Mouse (Mus musculus) splenic B cell, adult 2 months (primary cell): ENCODE results near the gene Gstm3.

Source experiments
- DNase-seq: peaks from one replicate; pipeline ENCODE4 v3.0.0-alpha.2; 2011; ENCODE audit warnings: low read depth, low spot score
- H3K27me3 ChIP-seq: 2 replicates; pipeline ENCODE4 v1.6.1; 2012; ENCODE audit warnings: mild to moderate bottlenecking, low read length, moderate library complexity, mixed read lengths; ENCODE audit not compliant: control insufficient read depth, poor library complexity, insufficient read depth, severe bottlenecking
- H3K36me3 ChIP-seq: 2 replicates; pipeline ENCODE4 v1.6.1; 2012; ENCODE audit warnings: mild to moderate bottlenecking, low read length, moderate library complexity, mixed read lengths; ENCODE audit not compliant: control insufficient read depth, poor library complexity, insufficient read depth, severe bottlenecking

Gene Gstm3

DNA sequence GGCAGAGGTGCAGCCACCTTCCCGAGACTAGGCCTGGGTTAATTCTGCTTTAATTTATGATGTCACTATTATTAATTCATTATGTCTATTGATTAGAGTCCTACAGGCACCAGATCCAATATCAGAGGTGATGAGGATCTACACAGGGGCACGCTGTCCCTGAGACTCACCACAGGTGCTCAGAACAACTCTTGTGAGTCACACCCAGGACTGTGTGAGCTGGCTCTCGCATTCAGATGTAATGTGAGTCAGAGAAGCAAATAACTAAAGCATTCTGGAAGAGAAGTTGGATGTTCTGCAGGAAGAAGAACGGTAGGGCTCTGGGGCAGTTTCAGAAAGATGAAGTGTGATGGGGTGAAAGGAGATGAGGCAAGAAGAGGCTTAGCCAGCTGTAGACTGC, 39.8 kb downstream of the Gstm3 start:
- Histone ChIP-seq H3K27me3 (no peaks in the 10 kb centered on the region), H3K36me3 (no peaks in the 10 kb centered on the region)
- DNase-seq: no peak

DNA sequence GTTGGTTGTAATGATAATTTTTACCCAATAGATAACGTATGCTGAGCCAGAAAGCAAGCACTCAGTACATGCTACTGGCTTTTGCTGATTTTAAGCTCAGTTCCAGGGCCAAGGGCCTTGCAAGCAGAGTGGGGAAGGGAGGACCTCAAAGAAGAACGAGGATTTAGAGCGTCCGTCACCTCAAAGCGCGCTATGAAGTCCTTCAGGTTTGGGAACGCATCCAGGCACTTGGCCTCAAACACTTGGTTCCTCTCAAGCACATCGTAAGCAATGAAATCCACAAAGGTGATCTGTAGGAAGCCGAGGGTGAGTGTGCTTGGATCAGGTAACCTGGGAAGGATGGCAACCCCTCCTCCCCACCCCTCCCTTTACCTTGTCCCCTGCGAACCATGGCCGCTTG, 40.4 kb downstream of the Gstm3 start:
- Histone ChIP-seq H3K36me3 (no peaks in the 10 kb centered on the region), H3K27me3 (no peaks in the 10 kb centered on the region)
- no peak for DNase-seq

DNA sequence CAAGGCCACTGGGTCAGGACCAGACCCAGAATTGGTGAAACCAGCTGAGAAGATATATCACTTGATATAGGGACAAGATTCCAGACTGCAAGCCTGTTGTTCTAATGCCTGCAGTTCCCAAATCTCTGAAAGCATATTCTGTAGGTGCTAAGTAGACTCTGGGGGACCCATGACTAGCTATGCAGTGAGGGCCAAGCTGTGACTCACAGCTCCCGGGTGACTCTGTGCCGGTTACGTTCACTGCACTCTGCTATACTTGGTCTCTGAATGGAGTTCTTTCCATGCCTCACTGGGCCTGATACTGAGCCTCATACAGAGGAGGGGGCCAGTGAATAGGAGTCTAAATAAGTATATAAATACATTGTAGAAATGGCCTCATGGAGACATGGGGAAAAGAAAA, 41.2 kb downstream of the Gstm3 start:
- no peaks in the 10 kb centered on the region for H3K27me3 ChIP-seq
- H3K36me3 ChIP-seq: no peaks in the 10 kb centered on the region
- no peak for DNase-seq

DNA sequence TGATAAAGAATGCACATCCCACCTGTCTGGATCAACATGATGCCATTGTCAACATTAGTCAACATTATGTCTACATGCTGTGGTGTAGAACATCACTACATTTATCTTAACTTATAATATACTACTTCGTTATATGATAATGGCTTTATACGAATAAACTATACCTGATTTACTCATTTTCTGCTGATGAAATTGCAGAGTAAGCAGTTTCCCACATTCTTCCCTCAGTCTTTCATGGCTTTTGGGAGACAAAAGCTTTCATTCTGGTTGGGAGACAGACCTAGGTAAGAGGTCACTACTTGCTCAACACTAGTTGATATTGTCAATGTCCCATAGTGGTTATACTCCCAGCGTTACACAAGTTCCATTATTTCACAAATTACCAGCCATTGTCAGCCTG, 43.7 kb downstream of the Gstm3 start:
- H3K27me3 ChIP-seq: no peaks in the 10 kb centered on the region
- no peaks in the 10 kb centered on the region for H3K36me3 ChIP-seq
- no peak for DNase-seq

- Histone ChIP-seq H3K27me3 (no peaks in the 10 kb centered on the region), H3K36me3 (no peaks in the 10 kb centered on the region)
- no peak for DNase-seq
Measured at GRCm38 (mm10) chr3:107920348-107920747, 48.7 kb downstream of the Gstm3 start.

GRCm38 (mm10) chr3:107917783-107918408, 51.2 kb downstream of the Gstm3 start:
- Histone ChIP-seq H3K27me3 (no peaks in the 10 kb centered on the region), H3K36me3 (no peaks in the 10 kb centered on the region)
- DNase-seq: peak; percentile 67

DNA sequence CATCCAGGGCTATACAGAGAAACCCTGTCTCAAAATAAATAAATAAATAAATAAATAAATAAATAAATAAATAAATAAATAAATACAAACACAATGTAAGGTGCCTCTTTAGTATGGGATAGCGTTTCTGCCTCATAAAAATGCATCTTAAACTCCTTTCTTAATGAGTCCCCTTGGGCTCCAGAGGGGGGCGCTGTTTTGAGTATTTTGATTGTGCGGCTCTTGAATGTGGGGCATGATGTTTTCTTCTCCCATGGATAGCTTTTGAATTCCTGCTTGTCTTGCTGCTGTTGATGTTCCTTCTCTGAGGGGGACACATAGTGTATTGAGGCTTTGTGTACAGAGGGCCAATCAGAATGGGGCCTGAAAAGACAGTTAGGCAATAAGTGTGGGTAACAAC, 52.0 kb downstream of the Gstm3 start:
- DNase-seq: peak; percentile 21
- no peaks in the 10 kb centered on the region for H3K36me3 ChIP-seq
- H3K27me3 ChIP-seq: no peaks in the 10 kb centered on the region

DNA sequence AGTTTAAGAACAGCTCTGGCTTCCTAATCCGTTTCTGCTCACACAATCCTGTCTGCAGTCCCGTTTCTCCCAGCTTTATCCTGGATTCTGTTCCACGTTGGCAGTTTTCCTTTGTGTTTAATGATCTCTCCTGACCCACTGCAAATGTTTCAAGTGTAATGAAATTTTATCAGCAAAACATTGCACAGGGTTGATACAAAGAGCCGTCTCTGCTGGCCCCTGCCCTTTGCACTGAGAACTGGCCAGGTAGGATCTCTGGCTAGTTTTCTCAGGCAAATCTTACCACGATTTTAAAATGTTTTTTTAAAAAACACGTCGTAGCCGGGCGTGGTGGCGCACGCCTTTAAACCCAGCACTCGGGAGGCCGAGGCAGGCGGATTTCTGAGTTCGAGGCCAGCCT, 52.4 kb downstream of the Gstm3 start:
- Histone ChIP-seq H3K27me3 (no peaks in the 10 kb centered on the region), H3K36me3 (no peaks in the 10 kb centered on the region)
- DNase-seq: no peak
